Mouse (Mus musculus) heart, embryonic 10.5 days (tissue): Measurements from ENCODE around the gene Cldn16. TPM values are rescaled to one million over a fixed set of nuclear protein-coding genes. Genes with fewer than 3 reads are reported as not detected.

Source experiments
- DNase-seq: peaks from one replicate; pipeline ENCODE4 v3.0.0-alpha.2; 2017; ENCODE audit warnings: low spot score
- H3K27ac ChIP-seq: fragments of 300-500 bp; sonication (generic); 2 replicates; pipeline ENCODE4 v1.5.1; 2016; ENCODE audit warnings: mild to moderate bottlenecking
- H3K27me3 ChIP-seq: fragments of 300-500 bp; sonication (generic); 2 replicates; pipeline ENCODE4 v1.6.1; 2016; ENCODE audit warnings: mild to moderate bottlenecking; ENCODE audit not compliant: poor library complexity, insufficient read depth, severe bottlenecking
- H3K36me3 ChIP-seq: fragments of 300-500 bp; sonication (generic); 2 replicates; pipeline ENCODE4 v1.6.1; 2016; ENCODE audit warnings: mild to moderate bottlenecking, moderate library complexity
- H3K4me1 ChIP-seq: fragments of 300-500 bp; sonication (generic); 2 replicates; pipeline ENCODE4 v1.6.1; 2016; ENCODE audit warnings: mild to moderate bottlenecking
- H3K4me3 ChIP-seq: fragments of 300-500 bp; sonication (generic); 2 replicates; pipeline ENCODE4 v1.5.1; 2016; ENCODE audit warnings: mild to moderate bottlenecking, moderate library complexity
- H3K9me3 ChIP-seq: fragments of 300-500 bp; sonication (generic); 2 replicates; pipeline ENCODE4 v1.6.1; 2016; ENCODE audit warnings: mild to moderate bottlenecking, moderate library complexity
- WGBS: fragments of 180-500 bp; shearing (Covaris S2); methylation state at CpG from one replicate; pipeline ENCODE4 v1.1.7; 2016; 5-methylcytosine and 5-hydroxymethylcytosine counted together
- polyA plus RNA-seq: library from polyadenylated mRNA; unstranded; fragments of >200 nt; fragmentation: Nextera tagmentation; extraction: Ambion mirVana; gene quantifications from 2 replicates; pipeline ENCODE4 v1.2.1, GENCODE M21; 2016

Gene Cldn16
- not detected in 2 replicates for polyA plus RNA-seq

GRCm38 (mm10) chr16:26462835-26463234 lies at the start of gene Cldn16:
Gene Cldn16 (plus strand): TSS chr16:26463135.
- no peaks in the 10 kb centered on the region for H3K4me1 ChIP-seq
- H3K4me3 ChIP-seq: no peak within 1 kb of the TSS
- 73% methylated on average over 7 of the region's 7 CpGs for whole genome bisulfite sequencing
- H3K9me3 ChIP-seq: no peaks in the 10 kb centered on the region
- H3K27me3 ChIP-seq: no peaks in the 10 kb centered on the region
- DNase-seq: no peak
- no peaks in the 10 kb centered on the region for H3K36me3 ChIP-seq
- H3K27ac ChIP-seq: no peak within 1 kb of the TSS

- no peak for DNase-seq
- Histone ChIP-seq H3K9me3 (no peaks in the 10 kb centered on the region), H3K27me3 (no peaks in the 10 kb centered on the region), H3K36me3 (no peaks in the 10 kb centered on the region), H3K4me1 (no peaks in the 10 kb centered on the region), H3K4me3 (no peak overlapping the region), H3K27ac (no peak overlapping the region)
- 85% methylated on average over 3 of the region's 3 CpGs for WGBS
Observed at GRCm38 (mm10) chr16:26418616-26419015, 44.3 kb upstream of the Cldn16 start.

GRCm38 (mm10) chr16:26422078-26422477 lies 40.9 kb upstream of the Cldn16 start:
- Histone ChIP-seq H3K4me1 (no peaks in the 10 kb centered on the region), H3K4me3 (no peak overlapping the region), H3K9me3 (no peaks in the 10 kb centered on the region), H3K27me3 (no peaks in the 10 kb centered on the region), H3K27ac (no peak overlapping the region), H3K36me3 (no peaks in the 10 kb centered on the region)
- 90% methylated on average over 4 of the region's 4 CpGs for WGBS
- no peak for DNase-seq

- DNase-seq: no peak
- Histone ChIP-seq H3K4me1 (no peaks in the 10 kb centered on the region), H3K27me3 (no peaks in the 10 kb centered on the region), H3K27ac (no peak overlapping the region), H3K9me3 (no peaks in the 10 kb centered on the region), H3K36me3 (no peaks in the 10 kb centered on the region), H3K4me3 (no peak overlapping the region)
- WGBS: 80% methylated on average over 3 of the region's 3 CpGs
Observed at GRCm38 (mm10) chr16:26430246-26430645, 32.7 kb upstream of the Cldn16 start.

GRCm38 (mm10) chr16:26433486-26433885 lies 29.4 kb upstream of the Cldn16 start:
- no peaks in the 10 kb centered on the region for H3K27me3 ChIP-seq
- no peak overlapping the region for H3K27ac ChIP-seq
- no peaks in the 10 kb centered on the region for H3K9me3 ChIP-seq
- H3K4me3 ChIP-seq: no peak overlapping the region
- no peaks in the 10 kb centered on the region for H3K4me1 ChIP-seq
- no peaks in the 10 kb centered on the region for H3K36me3 ChIP-seq
- DNase-seq: no peak
- 48% methylated on average over 2 of the region's 2 CpGs for WGBS

DNA sequence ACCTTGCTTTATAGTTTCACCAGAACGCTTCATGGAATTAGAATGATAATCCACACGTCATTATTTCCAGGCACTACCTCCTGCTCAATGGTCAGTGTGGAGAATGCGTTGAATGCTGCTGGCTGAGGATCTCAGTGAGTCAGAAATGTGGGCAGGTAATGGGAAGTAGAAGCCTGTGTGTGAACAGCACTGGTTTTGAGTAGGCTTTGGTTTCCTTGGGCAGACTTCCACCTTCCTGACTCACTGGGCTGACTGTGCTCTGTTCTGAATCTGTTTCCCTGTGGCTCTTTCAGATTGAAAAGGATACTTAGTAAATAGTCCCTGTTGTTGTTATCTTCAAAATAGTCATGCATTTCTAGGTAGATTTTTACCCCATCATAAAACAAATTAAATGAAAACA lies 22.9 kb upstream of the Cldn16 start:
- no peak overlapping the region for H3K4me3 ChIP-seq
- H3K4me1 ChIP-seq: no peaks in the 10 kb centered on the region
- H3K27me3 ChIP-seq: no peaks in the 10 kb centered on the region
- WGBS: 77% methylated on average over 3 of the region's 3 CpGs
- no peaks in the 10 kb centered on the region for H3K36me3 ChIP-seq
- no peaks in the 10 kb centered on the region for H3K9me3 ChIP-seq
- no peak overlapping the region for H3K27ac ChIP-seq
- DNase-seq: no peak

DNA sequence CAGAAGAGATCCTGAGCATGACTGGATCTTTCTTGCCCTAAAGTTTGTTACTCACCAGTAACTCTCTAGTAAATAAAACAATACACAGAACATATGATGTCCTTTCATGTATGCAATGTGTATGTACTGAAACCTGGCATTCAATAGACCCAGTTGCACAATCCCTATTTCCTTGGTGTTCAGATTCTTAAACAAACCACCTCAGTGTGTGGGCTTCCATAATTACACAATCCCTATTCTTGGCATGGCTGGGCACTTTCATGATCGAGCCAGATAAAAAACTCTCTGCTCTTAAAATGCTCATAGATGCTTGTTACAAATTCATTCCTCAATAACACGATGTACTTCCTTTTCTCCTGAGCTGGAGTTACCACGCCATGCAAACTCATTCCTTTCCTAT lies 21.8 kb upstream of the Cldn16 start:
- no peak for DNase-seq
- Histone ChIP-seq H3K36me3 (no peaks in the 10 kb centered on the region), H3K4me3 (no peak overlapping the region), H3K4me1 (no peaks in the 10 kb centered on the region), H3K27me3 (no peaks in the 10 kb centered on the region), H3K9me3 (no peaks in the 10 kb centered on the region), H3K27ac (no peak overlapping the region)
- 83% methylated on average over 3 of the region's 3 CpGs for WGBS

- no peak for DNase-seq
- Histone ChIP-seq H3K36me3 (no peaks in the 10 kb centered on the region), H3K27ac (no peak overlapping the region), H3K27me3 (no peaks in the 10 kb centered on the region), H3K9me3 (no peaks in the 10 kb centered on the region), H3K4me3 (no peak overlapping the region), H3K4me1 (no peaks in the 10 kb centered on the region)
Observed at GRCm38 (mm10) chr16:26444843-26445242, 18.1 kb upstream of the Cldn16 start.

DNA sequence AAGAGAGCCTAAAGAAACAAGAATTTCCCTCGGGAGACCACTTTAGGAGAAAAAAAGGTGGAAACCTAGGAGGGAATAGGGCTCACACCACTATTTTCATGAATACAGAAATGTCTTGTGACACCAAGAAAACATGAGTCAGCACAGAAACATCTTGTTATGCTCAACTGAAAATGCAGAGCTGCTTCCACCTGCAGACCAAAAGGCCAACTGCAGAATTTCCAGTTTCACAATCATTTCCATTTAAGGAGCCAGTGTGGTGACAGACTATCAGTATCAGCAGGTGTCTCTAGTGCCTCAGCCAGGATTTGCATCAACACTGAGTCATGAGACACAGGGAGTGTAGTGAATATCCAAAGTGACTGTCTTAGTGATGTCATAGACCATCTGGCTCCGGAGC lies 15.3 kb upstream of the Cldn16 start:
- 55% methylated on average over 2 of the region's 2 CpGs for WGBS
- DNase-seq: no peak
- Histone ChIP-seq H3K4me3 (no peak overlapping the region), H3K4me1 (no peaks in the 10 kb centered on the region), H3K27me3 (no peaks in the 10 kb centered on the region), H3K9me3 (no peaks in the 10 kb centered on the region), H3K36me3 (no peaks in the 10 kb centered on the region), H3K27ac (no peak overlapping the region)

GRCm38 (mm10) chr16:26454163-26454562 lies 8.8 kb upstream of the Cldn16 start:
- Histone ChIP-seq H3K4me1 (no peaks in the 10 kb centered on the region), H3K4me3 (no peak overlapping the region), H3K9me3 (no peaks in the 10 kb centered on the region), H3K27me3 (no peaks in the 10 kb centered on the region), H3K36me3 (no peaks in the 10 kb centered on the region), H3K27ac (no peak overlapping the region)
- whole genome bisulfite sequencing: 64% methylated on average over 3 of the region's 3 CpGs
- DNase-seq: no peak

DNA sequence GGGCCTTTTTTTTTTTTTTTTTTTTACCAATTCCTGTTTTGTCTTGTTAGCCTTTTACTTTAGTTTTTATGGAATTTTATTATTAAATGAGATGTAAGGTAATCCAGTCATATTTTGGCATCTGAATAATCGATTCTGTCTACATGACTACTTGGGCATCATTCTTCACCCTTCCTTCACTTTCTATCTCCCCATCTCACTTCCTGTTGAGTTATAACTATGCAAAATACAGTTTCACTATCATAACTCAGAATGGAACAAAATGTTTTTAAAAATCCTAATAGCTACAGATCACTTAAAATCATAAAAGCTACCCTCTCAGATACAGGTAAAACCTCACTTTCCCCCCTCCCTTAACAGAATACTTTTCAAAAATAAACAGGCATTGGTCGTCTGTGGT lies 6.8 kb upstream of the Cldn16 start:
- DNase-seq: no peak
- no peaks in the 10 kb centered on the region for H3K36me3 ChIP-seq
- 76% methylated on average over 2 of the region's 2 CpGs for WGBS
- H3K4me1 ChIP-seq: no peaks in the 10 kb centered on the region
- H3K4me3 ChIP-seq: no peak overlapping the region
- H3K27ac ChIP-seq: no peak overlapping the region
- no peaks in the 10 kb centered on the region for H3K9me3 ChIP-seq
- no peaks in the 10 kb centered on the region for H3K27me3 ChIP-seq

- Histone ChIP-seq H3K4me3 (no peak overlapping the region), H3K4me1 (no peaks in the 10 kb centered on the region), H3K27me3 (no peaks in the 10 kb centered on the region), H3K27ac (no peak overlapping the region), H3K9me3 (no peaks in the 10 kb centered on the region), H3K36me3 (no peaks in the 10 kb centered on the region)
- DNase-seq: no peak
- 86% methylated on average over 4 of the region's 4 CpGs for WGBS
Observed at GRCm38 (mm10) chr16:26466535-26466934, 3.6 kb downstream of the Cldn16 start.

DNA sequence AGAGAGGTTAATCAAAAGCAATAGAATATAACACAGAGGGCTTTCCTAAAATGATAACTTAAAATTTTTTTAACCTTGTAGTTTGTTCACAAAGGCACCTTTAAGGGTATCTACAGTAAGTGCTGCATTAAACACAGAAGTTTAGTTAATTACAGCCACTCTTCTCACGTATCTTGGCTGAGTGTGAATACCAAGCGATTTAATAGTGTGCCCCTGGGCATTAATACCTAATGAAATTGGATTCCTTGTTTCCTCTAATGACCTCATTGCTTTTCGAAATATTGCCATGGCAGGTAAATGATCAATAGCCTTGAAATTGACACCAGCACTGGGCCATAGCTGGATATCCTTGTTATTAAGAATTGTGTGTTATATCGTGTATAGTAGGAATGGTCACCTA lies 8.3 kb downstream of the Cldn16 start:
- WGBS: 81% methylated on average over 4 of the region's 4 CpGs
- Histone ChIP-seq H3K27me3 (no peaks in the 10 kb centered on the region), H3K4me1 (no peaks in the 10 kb centered on the region), H3K4me3 (no peak overlapping the region), H3K9me3 (no peaks in the 10 kb centered on the region), H3K27ac (no peak overlapping the region), H3K36me3 (no peaks in the 10 kb centered on the region)
- DNase-seq: no peak

DNA sequence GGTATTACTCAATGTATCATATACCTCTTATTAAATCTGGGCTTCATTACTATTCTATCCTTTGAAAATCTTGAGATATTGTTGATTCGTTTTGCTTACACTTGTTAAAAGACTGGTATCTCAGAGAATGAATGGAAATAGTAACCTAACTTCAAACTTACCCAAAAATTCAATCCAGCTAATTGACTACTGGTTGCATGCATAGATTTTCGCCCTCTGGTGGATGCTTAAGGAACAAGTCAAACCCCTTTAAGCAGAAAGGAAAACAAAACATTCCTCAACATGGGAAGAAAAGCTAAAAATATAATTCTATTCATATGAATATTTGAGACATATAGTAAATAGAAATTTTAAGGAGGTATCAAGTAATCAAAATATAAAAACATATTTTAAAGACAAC lies 32.8 kb downstream of the Cldn16 start:
- Histone ChIP-seq H3K36me3 (no peaks in the 10 kb centered on the region), H3K27me3 (no peaks in the 10 kb centered on the region), H3K27ac (no peak overlapping the region), H3K9me3 (no peaks in the 10 kb centered on the region), H3K4me3 (no peak overlapping the region), H3K4me1 (no peaks in the 10 kb centered on the region)
- no peak for DNase-seq
- 14% methylated on average over 2 of the region's 2 CpGs for WGBS
